Mouse (Mus musculus): Measurements from ENCODE around the gene Fktn. TPM values are rescaled to one million over a fixed set of nuclear protein-coding genes. Genes with fewer than 3 reads are reported as not detected.
"Not testable (repeated sequence)": the region's sequence is repeated elsewhere in the genome, so short reads cannot be mapped to it uniquely, and the experiment has no call there.

The Fktn gene
- total RNA-seq (2021) = 10 to 100 TPM; 30.5 to 31.7 TPM
- long read RNA-seq, full-length matches to known transcripts = 20 of 39 reads
- long read RNA-seq, partial matches to known transcripts = 11 of 39 reads
- long read RNA-seq, other reads (novel, unspliced or antisense) = 8 of 39 reads

DNA sequence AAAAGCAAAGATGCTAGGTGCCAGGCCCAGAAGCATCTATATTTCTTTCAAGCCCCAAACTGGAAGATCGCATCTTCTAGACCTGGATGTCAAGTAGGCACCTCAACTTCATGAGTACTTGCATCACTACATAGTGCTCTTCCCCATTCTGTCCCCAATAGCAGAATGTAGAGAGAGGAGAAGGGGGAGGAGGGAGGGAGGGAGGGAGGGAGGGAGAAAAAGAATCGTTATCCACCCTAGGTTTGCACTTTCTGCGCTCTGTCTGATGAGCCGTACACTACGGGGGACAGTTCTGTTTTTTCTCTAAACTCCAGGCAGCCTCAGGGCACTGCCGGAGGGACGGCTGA is at the start of gene Fktn:
Gene Fktn (plus strand): TSS at position 295 of the 347 bp plus-strand sequence.
- DNase-seq (ENCODE audit: low spot score in 2 of 2) = no peak

DNA sequence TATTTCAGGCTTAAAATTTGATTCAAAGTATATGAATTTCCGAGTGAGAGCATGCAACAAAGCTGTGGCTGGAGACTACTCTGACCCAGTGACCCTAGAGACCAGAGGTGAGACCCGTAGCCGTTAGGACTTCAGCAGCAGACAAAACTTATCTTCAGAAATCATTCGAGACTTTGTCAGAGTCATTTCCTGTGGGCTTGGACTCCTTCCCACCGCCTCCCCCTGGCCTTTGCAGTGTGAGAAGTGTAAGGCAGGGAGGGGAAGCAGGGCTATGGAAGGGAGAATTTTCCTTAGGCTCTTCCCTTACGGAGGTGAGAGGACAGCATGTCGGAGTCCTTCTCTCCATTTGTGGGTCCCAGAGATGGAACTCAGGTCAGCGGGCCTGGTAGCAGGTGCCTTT is 31.7 kb upstream of the Fktn start:
- DNase-seq (ENCODE audit: low spot score in 2 of 2) = no peak

DNA sequence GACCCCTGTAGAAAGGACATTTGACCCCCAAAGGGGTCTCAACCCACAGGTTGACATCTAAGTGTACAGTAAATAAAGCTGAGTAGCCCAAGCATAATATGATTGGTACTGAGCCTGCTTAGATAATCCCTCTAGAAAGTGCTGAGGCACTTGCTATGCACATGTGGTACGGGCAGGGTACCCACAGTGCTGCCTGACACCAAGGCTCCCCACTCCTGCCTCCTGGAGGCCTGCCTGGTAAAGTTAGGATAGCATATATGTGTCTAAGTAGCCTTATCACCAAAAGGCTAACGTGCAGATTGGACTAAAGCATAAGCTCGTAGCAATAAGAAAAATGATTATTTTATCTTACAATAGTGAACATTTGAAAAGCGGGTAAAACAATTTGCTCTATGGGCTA is 24.8 kb upstream of the Fktn start:
- no peak for DNase-seq (ENCODE audit: low spot score in 2 of 2)

DNA sequence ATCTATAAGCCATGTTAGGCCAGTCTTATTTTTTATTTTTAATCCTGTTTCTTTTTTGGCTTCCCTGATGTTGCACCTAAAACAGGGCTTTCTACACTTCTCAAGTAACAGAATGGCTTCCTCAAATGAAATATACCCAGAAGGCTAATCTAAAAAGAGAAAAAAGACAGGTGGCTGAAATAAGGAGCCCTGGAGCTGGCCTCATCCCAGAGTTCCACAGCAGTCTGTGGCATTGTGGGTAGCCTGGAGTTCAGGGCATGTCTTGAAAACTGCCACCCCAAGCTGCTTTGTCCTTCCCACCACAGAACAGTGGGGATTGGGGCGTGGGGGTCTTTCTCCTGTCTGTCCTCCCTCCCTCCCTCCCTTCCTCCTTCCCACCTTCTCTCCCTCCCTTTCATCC is 22.4 kb upstream of the Fktn start:
- DNase-seq (ENCODE audit: low spot score in 2 of 2) = no peak

DNA sequence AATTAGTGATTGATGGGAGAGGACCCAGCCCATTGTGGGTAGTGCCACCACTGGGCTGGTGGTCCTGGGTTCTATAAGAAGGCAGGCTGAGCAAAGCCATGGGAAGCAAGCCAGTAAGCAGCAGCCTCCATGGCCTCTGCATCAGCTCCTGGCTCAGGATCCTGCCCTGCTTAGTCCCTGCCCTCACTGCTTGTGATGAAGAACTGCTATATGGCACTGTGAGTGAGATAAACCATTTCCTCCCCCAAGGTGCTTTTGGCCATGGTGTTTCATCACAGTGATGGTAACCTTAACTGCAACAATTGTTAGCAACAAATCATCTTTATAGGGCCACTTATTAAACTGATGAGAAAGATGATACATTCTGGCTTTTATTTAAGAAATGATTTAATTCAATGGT is 4.6 kb upstream of the Fktn start:
- not testable (repeated sequence) for DNase-seq (ENCODE audit: low spot score in 2 of 2)

DNA sequence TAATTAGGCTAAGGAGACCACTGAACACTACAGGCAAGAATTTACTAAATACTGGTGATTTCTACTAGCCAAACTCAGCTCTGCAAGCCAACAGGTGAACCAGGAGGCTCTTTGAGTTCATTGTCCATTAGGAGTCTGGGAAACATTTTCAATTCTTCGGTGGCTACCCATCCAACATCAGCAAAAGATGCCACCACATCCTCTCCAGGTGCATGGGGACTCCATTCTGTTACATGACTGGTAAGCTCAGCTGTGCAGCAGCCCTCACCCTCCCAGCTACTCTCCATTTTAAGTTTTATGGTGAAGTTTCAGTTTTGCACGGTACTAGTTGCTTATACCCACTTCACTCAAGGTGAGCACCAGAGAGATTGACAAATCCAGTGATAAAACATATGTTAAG is 3.8 kb upstream of the Fktn start:
- no peak for DNase-seq (ENCODE audit: low spot score in 2 of 2)

DNA sequence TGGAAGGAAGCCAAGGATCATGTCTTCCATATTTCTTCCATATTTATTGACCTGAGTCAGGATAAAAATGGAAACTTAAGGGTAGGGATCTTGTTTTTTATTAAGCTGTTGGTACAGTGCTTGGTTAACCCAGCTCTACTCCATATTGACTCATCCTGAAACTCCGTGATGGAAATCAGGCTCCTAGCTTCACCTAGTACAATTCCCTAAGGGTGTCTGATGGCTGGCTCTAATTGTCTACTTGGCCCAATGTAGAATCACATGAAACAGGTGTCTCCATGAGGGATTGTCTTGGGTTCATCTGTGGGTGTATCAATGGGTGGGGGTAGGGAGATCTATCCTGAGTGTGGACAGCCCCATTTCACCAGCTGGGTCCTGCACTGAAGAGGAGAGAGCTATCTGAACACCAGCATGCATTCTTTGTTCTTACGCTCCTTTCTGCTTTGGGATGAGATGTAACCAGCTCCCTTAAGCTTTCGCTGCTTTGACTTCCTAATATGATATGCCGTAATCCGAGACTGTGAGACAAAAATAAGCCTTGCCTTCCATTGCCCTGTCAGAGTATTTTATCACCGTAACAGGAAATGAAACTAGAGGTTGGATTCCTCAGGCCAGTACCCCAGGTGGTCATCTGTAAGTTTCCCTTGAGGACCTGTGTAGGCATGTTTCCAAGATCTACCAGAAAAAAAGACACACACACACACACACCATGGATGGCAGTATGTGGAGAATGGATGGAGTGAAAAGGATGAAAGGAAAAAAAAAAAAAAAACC is 3.1 kb upstream of the Fktn start:
- DNase-seq (ENCODE audit: low spot score in 2 of 2) = no peak

DNA sequence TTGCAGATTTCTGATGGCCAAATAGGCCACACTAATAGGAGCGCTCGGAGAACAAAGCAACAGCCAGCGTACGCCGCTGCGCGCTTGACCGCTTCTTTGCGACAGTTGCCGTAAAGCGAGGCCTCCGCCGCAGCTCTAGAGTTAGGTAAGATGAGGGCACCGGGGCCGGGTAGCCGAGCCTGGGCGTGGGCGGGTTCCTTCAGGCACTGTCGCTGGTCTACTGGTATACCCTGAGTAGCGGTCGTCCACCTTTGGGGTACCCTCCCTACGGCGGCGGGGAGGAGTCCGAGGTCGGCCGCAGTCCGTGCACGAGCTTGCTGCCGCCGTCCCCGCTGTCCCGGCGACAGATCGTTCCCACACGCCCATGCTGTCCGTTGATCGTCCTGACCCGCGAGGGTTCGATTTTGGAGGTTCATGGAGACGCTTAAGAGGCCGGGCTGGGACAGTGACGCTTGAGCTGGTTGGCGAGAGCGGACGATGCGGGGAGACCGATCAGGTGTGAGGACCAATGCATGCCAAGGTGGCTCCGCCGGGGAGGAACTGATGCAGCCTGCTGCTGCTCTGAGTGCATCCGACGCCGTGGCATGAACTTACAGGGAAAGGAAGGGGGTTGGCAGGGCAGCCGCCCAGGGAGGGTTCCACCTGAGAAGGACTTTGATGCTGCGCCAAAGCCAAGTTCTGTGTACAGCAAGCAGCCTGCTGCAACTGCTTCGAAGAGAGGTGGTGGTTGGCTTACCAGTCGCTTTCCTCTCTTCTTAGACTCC is 435 bp downstream of the Fktn start:
- DNase-seq (ENCODE audit: low spot score in 2 of 2) = peak; percentile 85 to 96

DNA sequence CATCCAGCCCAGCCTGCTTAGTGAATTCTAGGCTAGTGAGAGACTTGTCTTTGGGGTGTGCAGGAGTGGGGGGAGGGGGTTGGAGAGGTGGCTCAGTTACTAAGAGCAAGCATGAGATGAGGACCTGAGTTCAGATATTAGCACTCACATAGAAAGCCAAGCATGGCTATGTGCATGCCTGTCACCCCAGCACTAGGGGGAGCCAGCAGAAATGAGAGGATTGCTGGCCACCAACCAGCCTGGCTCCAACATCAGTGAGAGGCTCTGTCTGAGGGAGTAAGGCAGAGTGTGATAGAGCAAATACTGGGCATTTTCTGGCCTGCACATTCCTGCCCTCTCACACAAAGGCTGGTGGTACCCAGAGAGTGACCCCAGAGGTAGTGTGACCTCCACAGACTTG is 2.2 kb downstream of the Fktn start:
- DNase-seq (ENCODE audit: low spot score in 2 of 2) = no peak

DNA sequence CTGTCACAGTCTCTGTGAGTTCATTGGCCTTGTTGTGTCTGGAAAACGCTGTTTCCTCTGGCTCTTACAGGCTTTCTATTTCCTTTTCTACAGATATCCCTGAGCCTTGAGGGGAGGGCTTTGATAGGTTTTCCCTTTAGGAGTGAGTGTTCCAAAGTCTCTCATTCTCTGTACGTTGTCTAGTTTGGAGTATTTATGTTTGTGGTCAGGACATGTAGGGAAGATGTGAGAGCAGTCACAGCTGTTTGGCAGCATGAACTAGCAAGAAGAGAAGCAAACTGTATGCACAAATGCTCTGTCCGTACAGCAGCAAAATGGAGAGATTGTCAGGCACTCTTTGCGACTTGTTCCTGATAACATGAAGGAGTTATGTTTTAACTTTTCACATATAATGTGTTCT is 3.7 kb downstream of the Fktn start:
- no peak for DNase-seq (ENCODE audit: low spot score in 2 of 2)

DNA sequence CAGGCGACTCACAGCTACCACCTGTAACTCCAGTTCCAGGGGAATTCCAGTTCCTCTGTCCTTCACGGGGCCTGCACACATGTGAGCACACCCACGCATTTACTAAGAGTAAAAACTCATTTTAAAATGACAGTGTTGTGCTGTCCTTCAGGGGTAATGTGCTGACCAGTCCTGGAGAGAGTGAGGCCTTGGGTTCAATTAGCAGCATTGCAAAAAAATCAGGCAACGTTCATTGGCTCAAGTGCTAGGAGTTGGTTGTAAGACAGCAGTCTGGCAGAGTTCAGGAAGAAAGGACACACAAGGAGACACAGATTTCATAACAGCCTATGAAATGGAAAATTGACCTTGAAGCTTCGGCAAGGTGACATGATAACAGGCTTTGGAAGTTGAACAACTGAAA is 4.5 kb downstream of the Fktn start:
- DNase-seq (ENCODE audit: low spot score in 2 of 2) = no peak

DNA sequence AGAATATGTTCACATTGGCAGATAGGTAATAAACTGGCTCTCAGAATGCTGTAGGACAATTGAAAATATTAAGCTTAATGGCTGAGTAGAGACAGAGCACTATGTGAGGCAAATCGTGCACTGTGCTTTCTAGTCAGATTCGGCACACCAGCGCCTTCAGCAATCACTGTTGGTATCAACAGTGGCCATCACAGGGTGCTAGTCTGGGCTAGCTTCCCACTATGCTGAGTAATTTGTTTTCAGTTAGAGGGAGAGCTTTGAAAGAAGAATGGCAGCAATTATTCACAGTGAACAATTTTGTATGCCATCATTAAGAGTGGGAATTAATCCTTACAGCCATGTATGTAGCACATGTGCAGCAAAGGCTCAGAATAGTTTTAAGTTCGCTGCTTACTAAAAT is 8.7 kb downstream of the Fktn start:
- peak; percentile 38 to 53 for DNase-seq (ENCODE audit: low spot score in 2 of 2)

DNA sequence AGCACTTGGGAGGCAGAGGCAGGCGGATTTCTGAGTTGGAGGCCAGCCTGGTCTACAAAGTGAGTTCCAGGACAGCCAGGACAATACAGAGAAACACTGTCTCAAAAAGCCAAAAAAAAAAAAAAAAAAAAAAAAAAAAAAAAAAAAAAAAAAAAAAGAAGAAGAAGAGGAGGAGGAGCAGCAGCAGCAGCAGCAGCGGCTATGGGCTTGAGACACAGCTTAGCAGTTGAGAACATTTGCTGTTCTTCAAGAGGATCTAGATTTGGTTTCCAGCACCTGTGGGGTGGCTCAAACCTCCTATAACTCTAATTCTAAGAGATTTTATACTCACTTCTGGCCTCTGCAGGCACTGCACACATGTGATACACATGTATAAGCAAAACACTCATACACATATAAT is 12.3 kb downstream of the Fktn start:
- DNase-seq (ENCODE audit: low spot score in 2 of 2) = not testable (repeated sequence)

DNA sequence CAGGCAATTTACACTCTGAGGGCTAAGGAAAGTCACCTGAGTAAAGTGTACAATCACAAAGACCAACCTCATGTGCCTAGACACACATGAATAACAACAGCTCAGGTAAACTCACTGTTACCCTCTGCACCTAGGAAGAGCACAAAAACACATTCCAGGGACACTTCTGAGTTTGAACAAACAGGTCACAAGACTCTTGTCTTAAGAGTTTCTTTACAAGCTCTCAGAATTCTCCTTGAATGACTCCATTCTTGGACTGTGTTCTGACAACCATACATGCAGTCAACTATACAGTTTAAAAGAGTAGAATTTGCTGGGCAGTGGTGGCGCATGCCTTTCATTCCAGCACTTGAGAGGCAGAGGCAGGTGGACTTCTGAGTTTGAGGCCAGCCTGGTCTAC is 14.3 kb downstream of the Fktn start:
- no peak for DNase-seq (ENCODE audit: low spot score in 2 of 2)

DNA sequence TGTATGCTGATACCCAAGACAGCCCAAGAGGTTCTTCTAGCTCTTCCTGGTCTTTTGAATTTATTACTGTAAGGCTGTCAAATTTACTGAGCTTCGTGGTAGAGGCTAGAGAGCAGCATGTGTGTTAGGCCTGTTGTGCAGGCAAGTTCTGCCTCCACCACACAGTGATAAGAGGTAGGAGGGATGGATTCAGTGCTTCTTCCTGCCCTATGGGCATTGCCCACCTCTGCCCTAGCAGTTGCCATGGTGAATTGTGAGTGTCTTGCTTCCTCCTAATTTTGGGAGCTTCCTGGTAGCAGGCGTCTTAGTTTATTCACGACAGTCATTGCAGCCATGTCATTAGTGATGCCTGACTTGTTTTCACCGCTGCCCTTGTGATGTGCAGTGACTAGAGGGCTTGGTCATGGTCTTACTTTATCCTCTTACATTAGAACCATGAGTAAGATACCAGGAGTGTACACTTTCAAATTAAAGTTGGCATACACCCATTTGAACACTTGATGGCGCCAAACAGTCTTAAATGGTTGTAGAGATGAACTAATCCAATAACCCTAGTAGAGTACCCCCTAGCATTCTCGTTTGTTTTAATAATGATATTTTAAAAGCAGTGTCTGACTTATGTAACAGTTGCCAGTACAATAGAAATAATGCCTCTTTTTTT is 25.3 kb downstream of the Fktn start:
- DNase-seq (ENCODE audit: low spot score in 2 of 2) = peak in 1 of 2 experiments; percentile 88

DNA sequence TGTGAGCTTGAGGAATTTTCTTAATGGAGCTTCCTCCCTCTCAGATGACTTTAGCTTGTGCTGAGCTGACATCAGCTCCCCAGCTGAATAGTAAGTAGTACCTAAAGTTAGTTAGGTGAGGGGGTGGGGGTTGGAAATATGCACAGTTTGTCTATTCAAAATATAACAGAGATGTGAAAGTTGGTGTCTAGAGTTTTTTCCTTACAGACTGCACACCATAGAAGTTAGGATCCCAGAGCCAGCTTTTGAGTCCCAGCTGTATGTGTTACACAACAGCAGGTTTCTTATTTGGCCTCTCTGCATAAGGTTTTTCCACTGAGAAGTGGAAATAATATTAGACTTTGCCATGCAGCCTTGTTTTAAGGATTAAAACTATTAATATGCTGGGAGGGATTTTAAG is 36.0 kb downstream of the Fktn start:
- DNase-seq (ENCODE audit: low spot score in 2 of 2) = no peak

DNA sequence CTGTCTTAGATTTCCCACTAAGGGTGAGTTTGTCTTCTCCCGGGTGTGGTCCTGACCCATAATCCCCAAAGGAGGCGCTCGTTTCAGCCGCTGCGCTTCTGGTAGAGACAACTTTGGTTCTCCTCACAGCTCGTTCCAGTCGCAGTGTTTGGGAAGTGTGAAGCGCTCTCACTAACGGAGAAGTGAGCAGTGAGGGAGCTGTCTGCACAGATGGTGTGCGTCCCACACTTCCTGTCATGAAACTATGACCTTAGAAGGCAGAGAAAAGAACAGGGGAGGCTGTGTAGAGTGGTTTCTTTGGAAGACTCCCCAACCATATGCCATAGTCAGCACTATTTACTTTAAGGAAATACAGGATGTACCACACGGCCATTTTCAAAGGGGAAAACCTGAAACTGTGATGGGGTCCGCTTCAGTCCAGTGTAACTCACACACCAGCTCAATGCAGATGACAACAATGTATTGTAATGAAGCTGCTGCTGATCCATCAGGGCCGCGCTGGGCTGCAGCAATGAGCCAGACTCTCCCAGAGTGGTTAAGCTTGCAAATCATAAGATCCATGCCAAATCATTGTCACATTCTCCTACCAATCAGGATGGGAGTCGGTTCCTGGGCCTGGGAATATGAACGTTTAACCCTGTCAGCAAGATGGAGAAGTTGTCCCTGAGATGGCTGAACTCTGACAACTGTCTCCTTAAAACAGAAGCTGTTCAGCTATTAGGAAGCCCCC is 36.8 kb downstream of the Fktn start:
- DNase-seq (ENCODE audit: low spot score in 2 of 2) = peak; percentile 64 to 74

DNA sequence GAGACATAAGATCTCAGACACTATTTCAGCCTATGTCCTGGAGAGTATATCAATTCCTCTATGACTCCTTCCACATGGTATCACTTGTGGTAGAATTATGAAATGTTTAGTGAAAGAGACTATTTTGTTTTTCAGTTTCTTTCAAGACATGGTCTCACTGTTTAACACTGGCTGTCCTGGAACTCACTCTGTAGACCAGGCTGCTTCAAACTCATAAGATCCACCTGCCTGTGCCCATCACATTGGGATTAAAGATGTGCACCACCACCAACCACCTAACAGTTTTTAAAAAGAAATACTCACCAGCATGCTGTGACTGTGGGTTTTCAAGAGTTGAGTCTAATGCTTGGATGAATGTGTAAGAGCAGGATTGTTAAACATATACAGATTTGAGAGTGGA is 43.2 kb downstream of the Fktn start:
- no peak for DNase-seq (ENCODE audit: low spot score in 2 of 2)

DNA sequence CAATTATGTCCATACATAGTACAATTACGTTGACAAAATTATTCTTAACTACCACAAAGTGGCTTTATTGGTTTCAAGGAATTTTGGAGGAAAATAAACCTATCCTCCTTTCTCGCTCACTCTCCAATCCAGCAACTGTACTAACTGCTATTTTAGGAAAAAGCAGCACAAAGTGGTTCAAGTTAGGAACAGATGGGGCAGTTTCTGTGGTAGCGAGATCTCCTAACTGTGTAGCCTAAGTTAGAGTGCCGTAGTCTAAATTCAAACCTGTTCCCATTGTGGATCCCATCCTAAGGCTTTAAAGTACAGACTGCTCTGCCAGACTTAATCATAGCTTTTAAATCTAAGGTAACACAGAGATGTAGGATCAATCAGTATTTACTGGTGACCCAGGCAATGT is 45.0 kb downstream of the Fktn start:
- peak in 1 of 2 experiments; percentile 54 for DNase-seq (ENCODE audit: low spot score in 2 of 2)

DNA sequence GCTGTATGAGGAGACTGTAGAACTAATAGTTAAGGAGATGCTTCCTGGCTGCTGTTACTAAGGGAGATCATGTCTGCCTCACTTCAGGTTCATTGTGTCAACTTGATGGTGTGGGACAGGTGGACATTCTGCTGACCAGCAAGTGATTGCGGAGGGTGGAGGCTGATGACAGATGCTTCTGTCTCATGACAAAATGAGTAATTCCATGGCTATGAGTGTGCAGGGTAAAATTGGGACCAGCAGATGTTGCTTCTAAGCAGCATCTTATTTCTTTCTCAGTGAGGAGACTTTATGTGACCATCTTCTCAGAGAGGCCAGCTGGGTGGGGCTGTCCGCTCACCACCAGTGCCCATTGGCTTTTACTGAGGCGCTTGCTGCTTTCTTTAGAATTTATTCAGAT is 45.9 kb downstream of the Fktn start:
- DNase-seq (ENCODE audit: low spot score in 2 of 2) = no peak

DNA sequence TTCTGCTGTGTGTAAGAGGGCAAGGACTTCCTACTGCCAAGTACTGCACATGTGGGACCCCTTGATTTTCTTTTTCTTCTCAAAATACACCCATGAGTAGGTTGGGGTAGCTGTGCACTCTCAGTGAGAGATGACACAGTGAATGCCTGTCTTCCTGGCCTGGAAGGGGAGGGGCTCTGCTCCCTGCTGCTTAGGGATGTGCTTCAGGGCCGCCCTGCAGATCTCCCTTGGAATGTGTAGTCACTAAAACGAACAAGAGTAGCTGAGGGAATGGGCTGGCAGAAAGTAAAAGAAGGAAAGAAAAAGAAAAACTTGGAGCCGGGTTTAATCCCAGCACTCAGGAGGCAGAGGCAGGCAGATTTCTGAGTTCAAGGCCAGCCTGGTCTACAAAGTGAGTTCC is 48.7 kb downstream of the Fktn start:
- no peak for DNase-seq (ENCODE audit: low spot score in 2 of 2)
